Mouse (Mus musculus): ENCODE data around the gene Zfp286. TPM values are rescaled to one million over a fixed set of nuclear protein-coding genes. Genes with fewer than 3 reads are reported as not detected.
"Not testable (repeated sequence)": the region's sequence is repeated elsewhere in the genome, so short reads cannot be mapped to it uniquely, and the experiment has no call there.

Zfp286 gene
- total RNA-seq, 2 experiments from 2014 or later: 1.5 to 2.1 TPM

GRCm38 (mm10) chr11:62807965-62808364 is 18.7 kb upstream of the Zfp286 start:
- DNase-seq: no peak
- intact Hi-C loops (cut with DNase I): loop anchor here (2.0 kb wide), 1 partner anchor 51 kb away; no protein-coding TSS in a partner anchor

- intact Hi-C loops (cut with DNase I): no loop called here
- no peak for DNase-seq
Observed at GRCm38 (mm10) chr11:62804119-62804518, 14.9 kb upstream of the Zfp286 start.

- DNase-seq: no peak
- intact Hi-C loops (cut with DNase I): no loop called here
Observed at GRCm38 (mm10) chr11:62789617-62789936, 315 bp upstream of the Zfp286 start.

- intact Hi-C loops (cut with DNase I): no loop called here
- no peak for DNase-seq
Observed at GRCm38 (mm10) chr11:62776510-62776909, 12.8 kb downstream of the Zfp286 start.

- intact Hi-C loops (cut with DNase I): no loop called here
- DNase-seq: no peak
Observed at GRCm38 (mm10) chr11:62760755-62761457, 28.4 kb downstream of the Zfp286 start.

GRCm38 (mm10) chr11:62758491-62758890 is 30.8 kb downstream of the Zfp286 start:
- DNase-seq: no peak
- intact Hi-C loops (cut with DNase I): loop anchor here (10.0 kb wide), 1 partner anchor 416 kb away; no protein-coding TSS in a partner anchor

- DNase-seq: no peak
- intact Hi-C loops (cut with DNase I): loop anchor here (2.0 to 10.0 kb wide), 2 partner anchors 51 to 417 kb away; no protein-coding TSS in a partner anchor
Observed at GRCm38 (mm10) chr11:62757906-62758305, 31.4 kb downstream of the Zfp286 start.

GRCm38 (mm10) chr11:62757143-62757507 is 32.1 kb downstream of the Zfp286 start:
- DNase-seq: no peak
- intact Hi-C loops (cut with DNase I): loop anchor here (2.0 to 10.0 kb wide), 2 partner anchors 52 to 418 kb away; no protein-coding TSS in a partner anchor

GRCm38 (mm10) chr11:62756456-62757142 is 32.7 kb downstream of the Zfp286 start:
- intact Hi-C loops (cut with DNase I): loop anchor here (1.0 to 10.0 kb wide), 3 partner anchors 52 to 418 kb away; no protein-coding TSS in a partner anchor
- peak; percentile 97 for DNase-seq

GRCm38 (mm10) chr11:62752780-62753179 is 36.5 kb downstream of the Zfp286 start, which contains the start of gene Gm10428:
Gene Gm10428 (plus strand): TSS chr11:62753100.
- intact Hi-C loops (cut with DNase I): loop anchor here (10.0 kb wide), 1 partner anchor 422 kb away; no protein-coding TSS in a partner anchor
- no peak for DNase-seq

GRCm38 (mm10) chr11:62752191-62752590 is 37.1 kb downstream of the Zfp286 start:
- intact Hi-C loops (cut with DNase I): loop anchor here (10.0 kb wide), 1 partner anchor 423 kb away; no protein-coding TSS in a partner anchor
- no peak for DNase-seq

- intact Hi-C loops (cut with DNase I); DNase-seq: not testable (repeated sequence)
Observed at GRCm38 (mm10) chr11:62749445-62749844, 39.8 kb downstream of the Zfp286 start.

GRCm38 (mm10) chr11:62748062-62748461 is 41.2 kb downstream of the Zfp286 start:
- intact Hi-C loops (cut with DNase I): no loop called here
- DNase-seq: no peak

- intact Hi-C loops (cut with DNase I): no loop called here
- no peak for DNase-seq
Observed at GRCm38 (mm10) chr11:62747227-62747626, 42.0 kb downstream of the Zfp286 start.

- DNase-seq: peak; percentile 58 to 76
- intact Hi-C loops (cut with DNase I): no loop called here
Observed at GRCm38 (mm10) chr11:62746001-62746533, 43.2 kb downstream of the Zfp286 start.

GRCm38 (mm10) chr11:62744103-62744502 is 45.2 kb downstream of the Zfp286 start:
- intact Hi-C loops (cut with DNase I): loop anchor here (5.0 kb wide), 2 partner anchors 108 to 393 kb away; no protein-coding TSS in a partner anchor
- DNase-seq: peak; percentile 64 to 78

GRCm38 (mm10) chr11:62742261-62742957 is 46.9 kb downstream of the Zfp286 start:
- no peak for DNase-seq
- intact Hi-C loops (cut with DNase I): loop anchor here (5.0 kb wide), 2 partner anchors 110 to 395 kb away; no protein-coding TSS in a partner anchor

- intact Hi-C loops (cut with DNase I): loop anchor here (5.0 kb wide), 2 partner anchors 111 to 396 kb away; no protein-coding TSS in a partner anchor
- DNase-seq: no peak
Observed at GRCm38 (mm10) chr11:62741186-62741585, 48.1 kb downstream of the Zfp286 start.

- intact Hi-C loops (cut with DNase I): no loop called here
- no peak for DNase-seq
Observed at GRCm38 (mm10) chr11:62732665-62733064, 56.6 kb downstream of the Zfp286 start.

- DNase-seq: no peak
- intact Hi-C loops (cut with DNase I): no loop called here
Observed at GRCm38 (mm10) chr11:62732022-62732387, 57.3 kb downstream of the Zfp286 start.

All from heart, postnatal 10 days (tissue).